In the genomic region with DNA sequence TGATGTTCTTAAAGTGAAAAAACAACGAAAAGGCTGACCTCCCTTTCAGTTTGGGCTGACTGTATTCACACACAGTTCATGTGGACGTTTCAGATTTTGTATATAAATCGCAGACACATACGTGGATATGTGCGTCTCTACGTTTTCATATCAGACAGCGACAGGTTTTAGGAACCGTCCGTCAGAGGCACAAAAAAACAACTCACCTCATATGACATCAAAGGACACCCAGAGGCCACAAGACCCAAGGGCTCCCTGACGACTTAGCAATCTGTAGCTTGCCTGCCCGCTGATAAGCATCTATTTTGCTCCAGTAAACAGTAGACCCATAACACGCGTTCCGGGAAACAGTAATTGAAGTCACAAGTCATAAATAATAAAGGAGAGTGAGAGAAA, we compare ENCODE assay signal across 17 mouse cellular contexts. TPM values are rescaled to one million over a fixed set of nuclear protein-coding genes. Genes with fewer than 3 reads are reported as not detected.
DNase-seq lines count a peak whose midpoint lies in the region; ATAC-seq lines count a peak whose summit lies in the region.
"Had no signal": no experiment of that assay in that cellular context is flagged by ENCODE, and none has a peak within 500 bp of the region (broad histone marks: within the 10 kb centered on the region; RNA-seq: fewer than 3 reads in every experiment).

No protein-coding gene starts in this region.

- no peak for DNase-seq in heart, adult 9 months (ENCODE audit: low spot score in 2 of 2)
- peak; percentile 93 for DNase-seq in induced T-regulatory cell, adult 2 months (ENCODE audit: low read depth)
- DNase-seq in embryo, embryonic 10.5 days (ENCODE audit: low spot score): no peak
- DNase-seq in frontal cortex, postnatal 25 days (ENCODE audit: low spot score in 2 of 2): no peak
- DNase-seq: adrenal gland, postnatal 10 days; cerebellum, postnatal 25 days; forebrain, postnatal 0 days; gastrocnemius, postnatal 25 days had no signal

- no peak overlapping the region for H3K4me3 ChIP-seq in heart, embryonic 16.5 days (ENCODE audit: low read length)

- no peak overlapping the region for H3K27ac ChIP-seq in heart, embryonic 16.5 days (ENCODE audit: low read length)

- no peak for ATAC-seq in heart, embryonic 16.5 days (replicated peaks; ENCODE audit: extremely low read depth, insufficient read depth, low FRiP score)
- peak; percentile 33 for ATAC-seq in CD4-positive, CD25-positive, alpha-beta regulatory T cell, adult 4 months
- peak; percentile 18 for ATAC-seq in megakaryocyte progenitor cell, adult 5-6 weeks (replicated peaks; ENCODE audit: poor library complexity)
- no peak for ATAC-seq in cerebellum, adult (ENCODE audit: insufficient number of reproducible peaks, low FRiP score, low TSS enrichment)
- ATAC-seq: forebrain, postnatal 0 days; intestine, postnatal 0 days had no signal

- H3K9me3 ChIP-seq in heart, embryonic 16.5 days (replicated peaks; ENCODE audit: control insufficient read depth, low read length): peaks cover 3% of the 10 kb centered on the region; the same call in 1 of the 2 replicates

- 77% methylated on average over 14 of the region's 14 CpGs for WGBS in heart, embryonic 16.5 days

- no peaks in the 10 kb centered on the region for H3K36me3 ChIP-seq in heart, embryonic 16.5 days (ENCODE audit: control insufficient read depth, insufficient read depth)

- H3K9ac ChIP-seq in heart, embryonic 16.5 days (ENCODE audit: low read length): no peak overlapping the region
- H3K9ac ChIP-seq: forebrain, postnatal 0 days had no signal

- no peaks in the 10 kb centered on the region for H3K4me1 ChIP-seq in heart, embryonic 16.5 days (ENCODE audit: control insufficient read depth, insufficient read depth, low read length)

- H3K4me2 ChIP-seq in heart, embryonic 16.5 days (ENCODE audit: low read depth, low read length): peak overlapping the region; percentile 31

- H3K27me3 ChIP-seq in heart, embryonic 16.5 days (ENCODE audit: control insufficient read depth, insufficient read depth, low read length): no peaks in the 10 kb centered on the region

RNA-seq across cellular contexts. Expression of gene Amz2, which starts 5.2 kb away (rescaled TPM):
- polyA plus RNA-seq in heart, embryonic 16.5 days (2015; fragmentation: Nextera tagmentation; extraction: Ambion mirVana): 34.9 and 39.8 TPM in 2 replicates
- 10 to 100 TPM; 40.0 to 48.4 TPM for polyA plus RNA-seq in CD4-positive, CD25-positive, alpha-beta regulatory T cell, adult 4 months (2017; shearing (Covaris generic))
- total RNA-seq in megakaryocyte progenitor cell, adult 5-6 weeks (2015): 34.0 and 37.6 TPM in 2 replicates
- 51.8 and 65.5 TPM in 2 replicates for total RNA-seq in megakaryocyte progenitor cell, adult 5-6 weeks (2017)

RNA-seq across cellular contexts. Expression of gene 9930022D16Rik, which starts 6.8 kb away (rescaled TPM):
- polyA plus RNA-seq in heart, embryonic 16.5 days (2015; fragmentation: Nextera tagmentation; extraction: Ambion mirVana): not detected in 2 replicates
- under 1 TPM; 0.22 to 0.39 TPM for polyA plus RNA-seq in CD4-positive, CD25-positive, alpha-beta regulatory T cell, adult 4 months (2017; shearing (Covaris generic))
- total RNA-seq in megakaryocyte progenitor cell, adult 5-6 weeks (2015): not detected in 2 replicates
- total RNA-seq in megakaryocyte progenitor cell, adult 5-6 weeks (2017): not detected in 2 replicates
- total RNA-seq: adrenal gland, postnatal 10 days; forebrain, postnatal 0 days; gastrocnemius, postnatal 25 days; heart, postnatal 25 days; left cerebral cortex, adult 8-10 months had no signal
- polyA plus RNA-seq: forebrain, postnatal 0 days; large intestine, adult 2 months; limb, embryonic 14.5 days had no signal

RNA-seq across cellular contexts. Expression of gene Arsg, which starts 52.6 kb away (rescaled TPM):
- 3.6 TPM in 2 replicates for polyA plus RNA-seq in heart, embryonic 16.5 days (2015; fragmentation: Nextera tagmentation; extraction: Ambion mirVana)
- polyA plus RNA-seq in CD4-positive, CD25-positive, alpha-beta regulatory T cell, adult 4 months (2017; shearing (Covaris generic)): 1 to 10 TPM; 4.5 to 7.1 TPM
- total RNA-seq in megakaryocyte progenitor cell, adult 5-6 weeks (2015): 2.0 and 2.9 TPM in 2 replicates
- total RNA-seq in megakaryocyte progenitor cell, adult 5-6 weeks (2017): 1.5 and 1.9 TPM in 2 replicates

RNA-seq across cellular contexts. Expression of gene Slc16a6, which starts 52.8 kb away (rescaled TPM):
- polyA plus RNA-seq in heart, embryonic 16.5 days (2015; fragmentation: Nextera tagmentation; extraction: Ambion mirVana): 5.2 and 7.0 TPM in 2 replicates
- polyA plus RNA-seq in CD4-positive, CD25-positive, alpha-beta regulatory T cell, adult 4 months (2017; shearing (Covaris generic)): 10 to 100 TPM; 16.7 to 21.0 TPM
- total RNA-seq in megakaryocyte progenitor cell, adult 5-6 weeks (2015): 40.0 and 41.6 TPM in 2 replicates
- 12.6 and 21.3 TPM in 2 replicates for total RNA-seq in megakaryocyte progenitor cell, adult 5-6 weeks (2017)

RNA-seq across cellular contexts. Expression of gene Gna13, which starts 57.9 kb away (rescaled TPM):
- 20.7 and 21.6 TPM in 2 replicates for polyA plus RNA-seq in heart, embryonic 16.5 days (2015; fragmentation: Nextera tagmentation; extraction: Ambion mirVana)
- polyA plus RNA-seq in CD4-positive, CD25-positive, alpha-beta regulatory T cell, adult 4 months (2017; shearing (Covaris generic)): 10 to 100 TPM; 55.1 to 57.8 TPM
- total RNA-seq in megakaryocyte progenitor cell, adult 5-6 weeks (2015): 50.4 and 59.9 TPM in 2 replicates
- 36.3 and 42.8 TPM in 2 replicates for total RNA-seq in megakaryocyte progenitor cell, adult 5-6 weeks (2017)

Comparison
In these comparisons a context has a peak if more than half of its experiments do, and no peak if none do; other contexts are left out.
1. ATAC-seq: peak in CD4-positive, CD25-positive, alpha-beta regulatory T cell, adult 4 months (single experiment) and megakaryocyte progenitor cell, adult 5-6 weeks (single experiment); none in heart, embryonic 16.5 days (single experiment) and cerebellum, adult (single experiment).